Comparison of ENCODE assay signal across 1 mouse cellular context in the genomic region with DNA sequence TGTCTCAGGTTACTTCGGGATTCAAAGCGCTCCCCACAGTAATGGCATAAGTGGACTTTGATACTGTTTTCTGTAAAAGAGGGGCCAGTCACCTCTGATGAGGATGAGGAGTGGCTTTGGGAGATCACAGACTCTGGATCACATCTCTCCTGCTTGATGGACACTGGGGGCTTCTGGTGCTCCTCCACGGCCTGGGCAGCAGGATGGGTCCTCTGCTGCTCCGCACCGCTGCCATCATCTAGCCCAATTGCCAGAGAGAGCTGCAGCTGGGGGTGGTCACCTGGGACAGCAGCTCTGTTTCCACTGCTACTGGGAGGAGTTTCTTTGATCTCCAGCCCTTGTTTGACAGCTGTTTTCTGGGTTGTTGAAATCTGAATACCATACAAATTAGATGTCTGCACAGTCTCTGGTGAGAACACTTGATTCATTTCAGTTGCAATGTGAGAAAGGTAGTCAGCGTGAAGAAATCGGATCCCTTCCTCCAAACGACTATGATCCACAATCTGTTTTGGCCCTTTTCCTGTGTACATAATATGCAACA.
TF ChIP-seq lines count a peak whose summit lies in the region.

No protein-coding gene starts in this region.

TF ChIP-seq in CH12.LX, 34 proteins besides CTCF, POLR2A, EP300 and RAD21:
- TF ChIP-seq HCFC1 (IDR thresholded peaks at IDR 0.05; ENCODE audit: low read depth, low read length) (no peak), TCF12 (IDR thresholded peaks at IDR 0.05; ENCODE audit: low read depth, low read length) (peak; percentile 59; the same call in 1 of the 2 replicates), ZKSCAN1 (IDR thresholded peaks at IDR 0.05; ENCODE audit: borderline replicate concordance, low read depth, low read length) (no peak), USF2 (conservative IDR thresholded peaks at IDR 0.05; ENCODE audit: low read depth, low read length) (no peak), ELF1 (IDR thresholded peaks at IDR 0.05; ENCODE audit: low read depth, low read length) (no peak), ZNF384 (IDR thresholded peaks at IDR 0.05; ENCODE audit: low read depth, low read length) (no peak), JUND (conservative IDR thresholded peaks at IDR 0.05; ENCODE audit: low read depth, low read length) (no peak), GABPA (IDR thresholded peaks at IDR 0.05; ENCODE audit: insufficient replicate concordance, low read depth, low read length) (no peak), JUN (IDR thresholded peaks at IDR 0.05; ENCODE audit: insufficient read depth, low read depth, low read length) (no peak), SIN3A (IDR thresholded peaks at IDR 0.05; ENCODE audit: low read length) (peak; percentile 68), NRF1 (IDR thresholded peaks at IDR 0.05; ENCODE audit: low read depth, low read length) (no peak), ETS1 (conservative IDR thresholded peaks at IDR 0.05; ENCODE audit: low read depth, low read length) (peak; percentile 58), ZMIZ1 (IDR thresholded peaks at IDR 0.05; ENCODE audit: low read depth, low read length) (no peak), RCOR1 (conservative IDR thresholded peaks at IDR 0.05; ENCODE audit: low read depth, low read length) (no peak), IRF4 (IDR thresholded peaks at IDR 0.05; ENCODE audit: low read depth, low read length) (no peak), BHLHE40 (IDR thresholded peaks at IDR 0.05; ENCODE audit: low read depth, low read length) (no peak), E2F4 (IDR thresholded peaks at IDR 0.05; ENCODE audit: insufficient replicate concordance, low read depth, low read length) (no peak), MAFK (IDR thresholded peaks at IDR 0.05; ENCODE audit: insufficient replicate concordance, low read length) (no peak)
